Mouse (Mus musculus) brain, embryonic 14.5 days (tissue): ENCODE measurements around the gene Acp1. TPM values are rescaled to one million over a fixed set of nuclear protein-coding genes. Genes with fewer than 3 reads are reported as not detected.

Source experiments
- DNase-seq: peaks from one replicate; pipeline ENCODE4 v3.0.0-alpha.2; 2011; ENCODE audit warnings: low read depth
- CTCF ChIP-seq: fragments of 200-500 bp; IDR thresholded peaks from 2 replicates; pipeline ENCODE4 v1.5.1; 2012; ENCODE audit warnings: inconsistent platforms, mild to moderate bottlenecking, moderate library complexity, borderline replicate concordance; ENCODE audit not compliant: insufficient read depth, insufficient read length; ENCODE audit errors: extremely low read depth
- POLR2A ChIP-seq: fragments of 200-500 bp; IDR thresholded peaks from 2 replicates; pipeline ENCODE4 v1.6.1; 2012; ENCODE audit warnings: mild to moderate bottlenecking, inconsistent platforms, borderline replicate concordance; ENCODE audit not compliant: poor library complexity, insufficient read depth, insufficient read length, severe bottlenecking; ENCODE audit errors: extremely low read depth
- polyA plus RNA-seq: library from polyadenylated mRNA; depleted of rRNA; stranded (reverse); fragments of >200 nt; gene quantifications from 2 replicates; pipeline ENCODE4 v1.2.3, GENCODE M21; 2012; rRNA removed

The Acp1 gene
- 9.5 and 22.3 TPM in 2 replicates for polyA plus RNA-seq

DNA sequence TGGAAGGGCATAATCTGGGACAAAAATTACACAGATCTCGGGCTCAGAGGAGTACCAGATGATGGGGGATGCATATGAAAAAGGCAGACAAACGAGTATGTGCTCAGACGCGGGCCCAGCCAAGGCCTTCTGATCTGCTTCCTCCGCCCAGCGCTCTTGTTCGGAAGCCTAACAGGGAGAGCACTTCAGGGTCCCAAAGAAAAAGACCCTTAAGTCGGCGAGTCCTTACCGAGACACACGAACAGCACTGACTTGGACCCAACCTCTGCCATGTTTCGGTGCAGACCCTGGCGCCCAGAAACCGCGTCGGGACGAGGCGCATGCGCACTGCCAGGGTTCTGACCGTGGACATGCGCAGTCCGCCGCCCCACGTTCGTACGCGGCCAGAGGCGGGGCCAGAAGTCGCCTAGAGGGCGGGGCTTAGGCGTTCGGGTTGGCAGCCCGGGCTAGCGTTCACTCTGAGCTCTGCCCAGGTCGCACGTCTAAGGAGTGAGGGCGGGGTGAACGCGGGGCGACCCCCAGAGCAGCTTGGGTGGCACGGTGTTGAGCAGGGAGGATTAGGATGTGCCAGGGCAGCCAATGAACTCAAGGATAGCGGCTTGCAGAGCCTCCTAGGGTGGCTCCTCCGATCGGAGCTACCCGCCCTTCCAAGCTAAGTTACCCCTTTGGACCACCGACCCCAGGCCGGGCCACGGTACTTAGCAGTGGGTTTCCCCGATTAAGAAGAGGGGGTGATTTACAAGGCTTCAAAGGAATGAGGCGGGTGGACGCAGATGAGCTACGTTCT lies at the start of gene Acp1, which contains the start of gene Sh3yl1:
Gene Acp1 (minus strand): TSS at position 329 of the 787 bp plus-strand sequence.
Gene Sh3yl1 (plus strand): TSS at position 408 of the 787 bp plus-strand sequence.
- no peak for TF ChIP-seq CTCF
- TF ChIP-seq POLR2A: peak; percentile 35; the same call in 1 of the 2 replicates
- peak; percentile 97 for DNase-seq

DNA sequence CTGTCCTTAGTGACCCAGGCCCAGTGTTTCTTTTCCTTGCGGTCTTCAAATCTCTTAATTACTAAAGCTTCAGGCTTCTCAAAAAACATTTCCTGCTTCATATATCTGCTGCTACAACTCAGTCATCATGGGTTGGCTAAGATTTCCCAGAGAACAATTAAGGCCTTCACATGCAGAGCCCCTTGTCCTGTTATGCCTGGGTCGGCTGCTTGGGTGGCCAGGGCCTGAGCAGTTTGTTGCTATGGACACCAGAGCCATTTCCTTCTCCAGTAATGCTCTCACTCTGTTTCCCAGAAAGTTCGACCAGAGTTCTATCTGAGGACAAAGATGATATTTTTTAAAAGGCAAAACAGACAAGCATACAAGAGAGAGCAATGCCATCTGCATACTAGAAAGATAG lies 32.8 kb upstream of the Acp1 start:
- TF ChIP-seq CTCF (no peak), POLR2A (no peak)
- DNase-seq: no peak

DNA sequence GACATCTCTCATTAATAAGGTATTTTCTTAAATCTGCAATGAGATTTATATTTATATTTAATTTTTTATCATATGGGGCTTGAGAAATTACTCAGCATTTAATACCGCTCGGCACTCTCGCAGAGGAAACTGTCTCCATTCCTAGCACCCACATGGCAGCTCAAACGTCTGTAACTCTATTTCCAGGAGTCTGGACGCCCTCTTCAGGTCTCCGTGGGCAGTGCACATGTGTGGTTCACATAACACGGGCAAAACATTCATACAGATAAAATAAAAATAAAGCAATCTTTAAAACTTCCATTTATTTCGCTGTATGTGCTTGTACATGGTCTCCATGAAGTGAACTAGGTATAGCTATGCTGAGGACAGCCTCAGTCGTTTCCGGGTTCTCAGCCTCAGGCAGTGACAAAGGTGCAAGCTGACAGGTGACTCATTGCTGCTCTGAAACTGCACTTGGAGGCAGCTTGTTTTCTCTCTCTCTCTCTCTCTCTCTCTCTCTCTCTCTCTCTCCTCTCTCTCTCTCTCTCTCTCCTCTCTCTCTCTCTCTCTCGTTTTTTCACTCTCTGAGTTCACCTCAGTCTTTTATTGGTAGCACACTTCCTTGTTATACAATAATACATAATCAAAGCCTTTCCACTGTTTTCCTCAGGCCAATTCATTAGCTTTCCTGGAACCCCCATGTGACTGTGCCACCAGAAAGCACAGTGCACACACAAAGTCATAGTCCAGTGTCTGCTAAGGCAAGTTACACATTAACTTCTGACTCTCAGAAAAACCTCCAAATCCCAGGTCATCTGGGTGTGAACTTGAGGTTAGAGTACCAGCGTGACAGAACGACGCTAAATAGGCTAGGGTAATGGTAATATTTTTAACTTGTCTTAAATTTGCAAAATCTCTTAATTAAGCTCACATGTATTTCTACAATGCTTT lies 31.9 kb upstream of the Acp1 start:
- TF ChIP-seq CTCF: no peak
- no peak for TF ChIP-seq POLR2A
- no peak for DNase-seq

DNA sequence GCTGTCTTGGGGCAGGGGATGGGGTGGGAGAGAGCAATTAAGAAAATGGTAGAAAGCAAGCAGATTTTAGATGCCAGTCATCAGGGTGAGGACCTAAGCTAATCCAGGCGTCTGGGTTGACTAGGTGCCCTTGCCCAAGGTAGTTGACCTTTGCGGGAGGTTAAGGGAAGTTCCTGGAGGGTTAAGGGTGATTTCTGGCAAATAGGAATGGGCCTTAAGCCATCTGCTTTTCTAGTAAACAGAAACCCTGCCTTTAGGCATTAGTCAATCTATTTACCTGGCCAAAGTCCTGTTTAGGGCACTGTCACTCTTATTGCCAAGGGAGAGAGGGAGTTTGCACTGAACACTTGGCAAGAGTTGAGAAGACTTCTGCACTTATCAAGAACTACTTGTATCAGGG lies 25.5 kb upstream of the Acp1 start:
- no peak for DNase-seq
- TF ChIP-seq POLR2A: no peak
- no peak for TF ChIP-seq CTCF

DNA sequence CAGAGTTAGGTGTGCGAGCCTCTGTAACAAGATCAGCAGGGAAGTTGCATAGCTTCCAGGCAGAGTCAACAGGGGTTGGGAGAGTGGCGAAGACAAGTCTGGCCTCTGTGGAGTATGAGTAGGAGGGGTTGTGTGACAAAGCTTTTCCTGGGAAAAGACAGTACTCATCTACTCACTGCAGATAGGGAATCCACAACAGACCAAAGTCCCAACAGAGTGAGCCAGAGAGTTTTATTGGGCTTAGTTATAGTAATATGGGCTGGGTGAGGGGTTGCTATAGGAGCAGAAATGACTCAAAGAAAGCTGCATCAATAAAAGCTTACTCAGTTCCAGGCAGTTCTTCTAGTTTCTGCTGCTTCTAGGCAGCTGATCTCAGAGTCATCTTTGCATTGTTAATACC lies 21.9 kb upstream of the Acp1 start:
- no peak for DNase-seq
- no peak for TF ChIP-seq POLR2A
- no peak for TF ChIP-seq CTCF

DNA sequence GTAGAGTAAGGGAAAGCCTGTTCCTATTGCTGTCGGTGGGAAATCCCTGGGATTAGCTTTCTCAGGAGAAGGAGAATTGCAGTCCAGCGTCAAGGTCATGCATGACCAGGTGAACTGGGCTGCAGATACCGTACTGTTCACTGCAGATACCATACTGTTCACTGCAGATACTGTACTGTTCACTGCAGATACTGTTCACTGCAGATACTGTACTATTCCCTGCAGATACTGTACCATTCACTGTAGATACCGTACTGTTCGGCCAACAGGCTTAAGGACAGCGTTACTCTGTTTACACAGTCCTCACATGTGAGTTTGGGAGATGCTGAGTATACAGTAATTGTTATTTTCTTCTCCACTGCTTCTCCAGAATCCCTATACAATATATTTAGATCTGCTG lies 16.8 kb upstream of the Acp1 start:
- no peak for TF ChIP-seq POLR2A
- no peak for TF ChIP-seq CTCF

DNA sequence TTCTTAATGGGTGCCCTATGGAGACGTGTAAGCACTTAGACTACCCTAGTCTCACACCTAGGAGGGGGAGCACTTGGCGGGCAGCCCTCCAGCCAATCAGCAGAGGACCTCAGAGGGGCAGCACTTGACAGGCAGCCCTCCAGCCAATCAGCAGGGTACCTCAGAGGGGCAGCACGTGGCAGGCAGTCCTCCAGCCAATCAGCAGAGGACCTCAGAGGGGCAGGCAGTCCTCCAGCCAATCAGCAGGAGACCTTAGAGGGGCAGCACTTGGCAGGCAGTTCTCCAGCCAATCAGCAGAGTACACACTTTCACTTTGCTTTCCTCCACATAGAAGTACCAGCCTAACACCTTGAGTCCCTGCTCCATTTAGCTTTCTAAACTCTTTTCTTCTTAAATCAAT lies 11.0 kb upstream of the Acp1 start:
- no peak for DNase-seq
- TF ChIP-seq POLR2A (no peak), CTCF (no peak)

More for the DNA sequence above, 16.8 kb upstream of the Acp1 start:
- DNase-seq: no peak

DNA sequence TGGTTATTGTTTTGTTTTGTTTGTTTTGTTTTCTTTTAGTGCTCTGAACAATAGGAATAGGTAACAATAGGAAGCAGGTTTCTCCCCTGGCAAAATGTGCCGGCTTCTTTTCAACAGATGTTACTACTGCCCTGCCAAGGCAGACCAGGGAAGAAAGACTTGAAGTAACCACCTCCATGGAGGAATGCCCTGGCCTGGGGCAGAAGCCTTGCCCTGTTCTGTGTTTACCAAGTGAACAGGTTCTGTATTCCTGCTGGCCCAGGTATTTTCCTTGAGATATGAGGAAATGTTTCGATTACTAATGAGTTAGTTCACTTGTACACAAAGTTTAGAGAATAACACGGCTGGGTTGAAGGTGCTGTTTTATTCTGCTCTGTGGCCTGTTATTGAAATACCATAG lies 1.5 kb upstream of the Acp1 start:
- no peak for DNase-seq
- TF ChIP-seq POLR2A (no peak), CTCF (no peak)

DNA sequence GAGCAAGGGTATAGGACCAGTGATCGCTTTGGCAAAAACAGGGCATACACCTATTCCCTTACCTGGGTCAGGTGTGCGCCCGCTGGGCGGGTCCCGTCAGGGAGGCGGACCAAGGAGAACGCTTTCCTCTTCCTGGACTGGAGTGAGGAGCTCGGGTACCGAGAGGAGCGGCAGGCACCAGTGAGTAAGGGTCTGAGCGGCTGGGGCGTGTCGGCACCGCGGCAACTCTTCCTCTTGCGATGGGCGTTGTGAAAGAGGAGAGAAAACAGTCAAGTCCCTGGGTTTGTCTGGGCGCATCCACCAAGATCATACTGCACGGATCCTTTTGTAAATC lies 626 bp upstream of the Acp1 start:
- DNase-seq: peak; percentile 64
- TF ChIP-seq POLR2A (no peak), CTCF (no peak)

DNA sequence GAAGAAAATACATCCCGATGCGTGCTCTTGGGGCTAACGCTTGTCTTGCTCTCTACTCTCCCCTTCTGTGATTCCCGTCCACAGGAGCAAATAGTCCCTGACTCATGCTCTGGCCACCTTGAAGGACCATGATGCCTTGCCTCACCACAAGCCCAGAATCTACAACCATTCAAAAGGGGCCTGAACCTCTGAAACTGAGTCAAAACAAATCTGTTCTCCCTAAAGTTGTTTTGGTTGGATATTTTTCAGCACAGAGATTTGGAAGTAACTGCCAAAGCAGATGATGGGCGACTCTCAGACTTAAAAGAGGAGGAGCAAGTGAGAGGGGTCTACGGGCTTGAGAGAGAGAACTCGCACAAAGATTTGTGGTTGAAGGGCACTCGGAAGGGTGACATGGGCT lies 529 bp downstream of the Acp1 start:
- TF ChIP-seq POLR2A (no peak), CTCF (no peak)
- no peak for DNase-seq

DNA sequence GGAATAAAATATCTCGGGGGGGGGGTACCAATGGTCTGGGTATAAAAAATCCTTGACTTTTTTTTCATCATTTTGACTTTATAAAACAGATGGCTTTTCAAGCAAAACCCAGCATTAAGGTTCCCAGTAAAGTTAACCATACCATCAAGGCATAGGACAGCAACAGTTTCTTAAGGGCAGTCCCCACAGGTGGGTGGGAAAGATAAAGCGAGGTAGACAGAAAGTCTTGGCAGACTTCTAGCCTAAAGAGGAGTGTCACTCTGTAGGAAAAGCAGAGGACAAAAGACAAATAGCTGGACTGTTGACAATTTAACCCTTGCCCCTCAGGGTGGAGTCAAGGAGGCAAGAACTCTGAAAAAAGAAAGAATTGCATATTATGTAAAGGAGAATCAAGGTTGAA lies 1.5 kb downstream of the Acp1 start:
- no peak for DNase-seq
- TF ChIP-seq CTCF (no peak), POLR2A (no peak)
